Mouse (Mus musculus) forebrain, embryonic 14.5 days (tissue): ENCODE measurements around the gene Aqp11. TPM values are rescaled to one million over a fixed set of nuclear protein-coding genes. Genes with fewer than 3 reads are reported as not detected.

Experiments
- polyA plus RNA-seq: library from polyadenylated mRNA; unstranded; fragments of >200 nt; fragmentation: Nextera tagmentation; extraction: Ambion mirVana; gene quantifications from 2 replicates; pipeline ENCODE4 v1.2.1, GENCODE M21; 2014

The Aqp11 gene
- polyA plus RNA-seq, 1 experiment from 2014 or later, result 9.3 TPM

Other genes starting within 250 kb of the Aqp11 start
- gene Aamdc, start 158.8 kb downstream of the Aqp11 start, polyA plus RNA-seq, result 56.8 and 64.1 TPM in 2 replicates
- gene Rsf1, start 158.4 kb downstream of the Aqp11 start, polyA plus RNA-seq, result 21.4 and 25.5 TPM in 2 replicates
- gene Clns1a, start 41.7 kb downstream of the Aqp11 start, polyA plus RNA-seq, result 229 and 233 TPM in 2 replicates
- gene Pak1, start 50.3 kb upstream of the Aqp11 start, polyA plus RNA-seq, result 131 and 140 TPM in 2 replicates
- gene Gdpd4, start 181.7 kb upstream of the Aqp11 start, polyA plus RNA-seq, result not detected in 2 replicates